Mouse (Mus musculus) CH12F3 (cell line): ENCODE measurements around the gene Nme6.

Experiments
- in situ Hi-C: fragments of 300-500 bp; cut with MboI; formaldehyde crosslinking; loops from 2 replicates; pipeline ENCODE4 v1.14.3; 2020; ENCODE audit warnings: low sequenced_read_pairs

The Nme6 gene

GRCm38 (mm10) chr9:109870983-109871572 is 38.5 kb downstream of the Nme6 start:
- in situ Hi-C loops, result no loop called here

- in situ Hi-C loops, result loop anchor here (25.0 kb wide), 1 partner anchor 412 kb away; no protein-coding TSS in a partner anchor
Observed at GRCm38 (mm10) chr9:109874797-109875691, 42.5 kb downstream of the Nme6 start, which contains the start of gene Cdc25a. Gene Cdc25a, plus strand, starts transcription at chr9:109875579.

GRCm38 (mm10) chr9:109875695-109876601 is 43.4 kb downstream of the Nme6 start:
- in situ Hi-C loops, result loop anchor here (25.0 kb wide), 1 partner anchor 411 kb away; no protein-coding TSS in a partner anchor

- in situ Hi-C loops, result loop anchor here (25.0 kb wide), 1 partner anchor 411 kb away; no protein-coding TSS in a partner anchor
Observed at GRCm38 (mm10) chr9:109876756-109877155, 44.2 kb downstream of the Nme6 start.

GRCm38 (mm10) chr9:109877666-109878065 is 45.1 kb downstream of the Nme6 start:
- in situ Hi-C loops, result loop anchor here (25.0 kb wide), 1 partner anchor 410 kb away; no protein-coding TSS in a partner anchor

- in situ Hi-C loops, result loop anchor here (25.0 kb wide), 1 partner anchor 408 kb away; no protein-coding TSS in a partner anchor
Observed at GRCm38 (mm10) chr9:109879305-109879704, 46.8 kb downstream of the Nme6 start.

- in situ Hi-C loops, result loop anchor here (25.0 kb wide), 1 partner anchor 401 kb away; no protein-coding TSS in a partner anchor
Observed at GRCm38 (mm10) chr9:109886259-109886658, 53.7 kb downstream of the Nme6 start.

- in situ Hi-C loops, result loop anchor here (25.0 kb wide), 1 partner anchor 400 kb away; no protein-coding TSS in a partner anchor
Observed at GRCm38 (mm10) chr9:109887321-109887720, 54.8 kb downstream of the Nme6 start.

- in situ Hi-C loops, result loop anchor here (25.0 kb wide), 1 partner anchor 396 kb away; no protein-coding TSS in a partner anchor
Observed at GRCm38 (mm10) chr9:109891501-109891900, 59.0 kb downstream of the Nme6 start.
